Mouse (Mus musculus) WW6 (cell line): ENCODE data around the gene Lingo1.

Experiments used
- DNase-seq: peaks from one replicate; pipeline ENCODE4 v3.0.0-alpha.2; 2013; ENCODE audit warnings: low read depth, low spot score

Lingo1 gene

DNA sequence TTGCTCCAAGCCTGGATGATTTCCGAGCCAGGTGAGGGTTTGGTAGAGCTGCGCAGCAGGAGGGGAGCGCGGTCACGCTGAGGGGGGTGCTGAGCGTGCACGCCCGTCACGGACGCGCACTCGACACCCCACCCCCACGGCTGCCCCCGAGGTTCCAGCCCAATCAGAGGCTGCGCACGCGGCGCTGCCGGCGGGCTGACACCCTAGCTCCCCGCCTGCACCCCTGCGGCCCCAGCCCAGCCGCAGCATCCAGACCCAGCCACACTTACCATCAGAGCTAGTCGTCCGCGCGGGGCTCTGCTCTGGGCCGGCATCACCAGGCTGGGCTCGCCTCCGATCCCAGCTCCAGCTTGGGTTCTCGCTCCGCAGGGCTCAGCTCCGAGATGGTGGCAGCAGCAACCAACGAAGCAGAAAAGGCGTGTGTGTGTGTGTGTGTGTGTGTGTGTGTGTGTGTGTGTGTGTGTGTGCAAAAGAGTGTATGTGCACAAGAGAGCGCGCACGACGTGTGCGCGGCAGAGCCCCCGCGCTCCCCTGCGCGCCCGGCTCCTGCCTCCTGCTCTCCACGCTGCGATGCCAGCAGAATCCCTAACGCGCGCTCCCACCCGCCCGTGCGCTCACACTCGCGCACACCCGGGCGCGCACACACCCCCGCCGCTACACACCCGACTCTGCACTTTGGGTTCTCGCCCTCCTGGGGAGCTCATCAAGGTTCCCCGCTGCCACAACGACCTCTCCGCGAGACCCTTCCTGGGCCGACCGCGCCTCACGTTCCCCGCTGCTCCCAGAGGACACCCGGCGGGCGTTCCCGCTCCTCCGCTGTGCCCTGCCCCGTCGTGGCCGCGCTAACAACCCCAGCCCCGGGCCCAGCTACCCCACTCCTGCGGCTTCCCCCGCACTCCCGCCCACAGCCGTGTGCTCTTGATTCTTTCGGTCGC lies at the start of gene Lingo1:
Gene Lingo1, minus strand, starts transcription at position 748 of the 935 bp plus-strand sequence.
- DNase-seq: peak; percentile 20

GRCm38 (mm10) chr9:56844644-56845043 lies 48.4 kb upstream of the Lingo1 start:
- no peak for DNase-seq

DNA sequence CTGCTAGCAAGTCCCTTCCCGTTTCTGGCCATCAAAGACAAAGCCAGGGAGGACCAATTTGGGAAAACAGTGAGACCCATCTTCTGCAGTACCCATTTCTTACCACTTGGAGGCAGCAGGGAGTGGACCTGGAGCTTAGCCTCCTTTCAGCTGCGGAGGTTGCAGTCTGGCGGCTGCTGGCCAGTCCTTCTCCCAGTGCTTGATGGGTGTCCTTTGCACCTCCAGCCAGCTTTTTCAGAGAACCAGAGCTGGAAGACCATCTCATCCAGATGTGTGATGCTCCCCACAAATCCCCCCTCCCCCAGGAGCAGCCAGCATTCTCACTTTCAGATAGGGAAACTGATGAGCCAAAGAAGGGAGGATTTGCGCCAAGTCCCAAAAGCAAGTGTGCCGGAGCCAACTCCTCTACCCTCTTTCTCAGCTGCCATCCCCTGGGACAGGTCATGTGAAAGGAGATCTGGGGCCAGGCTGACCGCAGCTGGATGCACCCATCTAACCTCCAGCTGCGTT lies 47.5 kb upstream of the Lingo1 start:
- no peak for DNase-seq

DNA sequence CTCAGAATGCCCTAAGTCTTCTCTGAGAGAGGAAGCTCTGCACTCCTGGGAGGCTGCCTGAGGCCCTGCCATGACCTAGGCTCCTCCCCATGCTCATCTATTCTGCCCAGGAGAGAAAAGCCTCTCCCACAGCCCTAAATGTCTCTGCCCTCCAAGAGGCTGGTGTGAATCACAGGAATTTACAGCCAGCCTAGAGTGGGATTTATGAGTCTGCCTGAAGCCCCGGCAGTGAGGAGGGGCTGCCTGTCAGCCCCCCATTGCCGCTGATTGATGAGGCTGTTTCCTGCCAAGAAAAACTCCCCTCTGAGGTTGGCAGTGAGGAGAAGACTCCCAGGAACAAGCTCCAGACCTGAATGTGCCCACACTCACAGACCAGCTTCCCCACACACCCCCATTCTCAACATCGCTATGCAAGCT lies 46.0 kb upstream of the Lingo1 start:
- no peak for DNase-seq

DNA sequence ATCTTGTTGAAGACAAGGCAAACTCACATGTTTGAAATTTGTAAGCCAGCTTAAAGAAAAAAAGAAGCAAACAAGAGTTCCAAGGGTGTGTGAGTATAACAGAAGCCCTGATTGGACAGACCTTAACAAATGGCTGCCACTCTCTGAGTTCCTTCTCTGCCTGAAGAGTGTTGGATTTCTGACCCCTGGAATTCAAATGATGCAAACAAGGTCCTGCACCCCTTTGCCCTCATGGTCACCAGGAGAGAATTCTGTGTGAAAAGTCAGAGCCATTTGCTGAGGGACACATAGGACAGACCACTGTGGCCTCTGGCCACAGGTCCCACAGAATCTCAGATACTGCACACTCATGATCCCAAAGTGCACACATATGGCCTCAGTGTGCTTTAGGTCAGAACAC lies 45.6 kb upstream of the Lingo1 start:
- no peak for DNase-seq

- DNase-seq: no peak
Observed at GRCm38 (mm10) chr9:56840721-56841120, 44.5 kb upstream of the Lingo1 start.

GRCm38 (mm10) chr9:56835152-56835551 lies 38.9 kb upstream of the Lingo1 start:
- no peak for DNase-seq

DNA sequence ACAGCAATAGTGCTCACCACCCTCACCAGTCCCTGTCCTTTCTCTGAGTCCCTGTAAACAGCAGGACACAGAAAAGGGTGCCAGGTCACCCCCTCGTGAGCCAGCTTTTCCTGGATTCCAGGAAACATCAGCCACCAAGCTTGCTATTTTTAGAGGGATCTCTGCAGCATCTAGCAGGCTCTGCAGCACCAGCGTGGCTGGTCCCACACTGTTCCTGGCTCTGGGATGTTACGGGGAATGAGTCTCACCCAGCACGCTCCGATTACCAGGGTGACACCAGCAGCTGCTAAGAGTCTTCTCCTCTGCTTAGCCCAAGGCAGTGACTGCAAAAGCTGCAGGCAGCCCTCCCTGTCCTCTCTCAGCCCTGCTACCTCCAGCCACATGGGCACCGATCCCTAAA lies 36.6 kb upstream of the Lingo1 start:
- no peak for DNase-seq

GRCm38 (mm10) chr9:56831904-56832303 lies 35.6 kb upstream of the Lingo1 start:
- DNase-seq: no peak

DNA sequence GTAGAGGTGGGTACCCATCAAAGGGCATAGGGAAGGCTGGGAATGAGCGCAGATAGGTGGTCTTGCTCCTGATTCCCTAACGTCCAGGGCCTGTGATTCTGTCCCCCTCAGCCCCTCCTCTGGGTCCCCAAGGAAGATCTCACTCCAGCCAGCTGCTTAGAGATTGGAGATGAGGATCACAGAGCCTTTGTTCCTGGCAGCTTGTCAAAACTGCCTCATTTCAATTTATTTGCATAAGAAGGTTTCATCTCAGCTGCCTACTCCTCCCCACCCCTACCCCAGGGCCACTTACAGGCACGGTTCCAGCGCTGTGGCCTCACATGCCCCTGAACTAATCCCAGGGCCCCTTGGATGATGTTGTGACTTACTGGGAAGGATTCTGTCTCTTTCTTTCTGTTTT lies 33.9 kb upstream of the Lingo1 start:
- DNase-seq: no peak

DNA sequence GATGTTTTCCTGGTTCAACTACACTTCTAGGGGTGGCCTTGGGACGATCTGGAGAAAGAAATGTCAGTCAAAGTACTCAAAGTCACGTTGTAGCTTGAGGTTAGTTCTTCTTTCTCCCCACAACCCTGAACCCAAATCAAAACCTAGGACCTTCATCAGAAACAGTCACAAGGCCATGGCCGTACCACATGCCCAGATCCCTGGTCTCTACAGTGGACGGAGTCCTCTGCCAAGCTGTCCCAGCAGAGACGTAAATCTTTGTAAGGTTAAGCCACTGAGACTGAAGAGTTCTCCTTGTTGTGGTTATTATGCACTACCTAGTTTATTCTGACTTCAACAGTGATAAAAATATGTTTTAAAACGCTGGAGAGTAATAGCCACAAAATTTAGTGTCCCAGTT lies 32.6 kb upstream of the Lingo1 start:
- DNase-seq: no peak

GRCm38 (mm10) chr9:56828146-56828545 lies 31.9 kb upstream of the Lingo1 start:
- DNase-seq: no peak

- no peak for DNase-seq
Observed at GRCm38 (mm10) chr9:56825476-56826213, 29.4 kb upstream of the Lingo1 start.

GRCm38 (mm10) chr9:56824900-56825299 lies 28.6 kb upstream of the Lingo1 start:
- no peak for DNase-seq

DNA sequence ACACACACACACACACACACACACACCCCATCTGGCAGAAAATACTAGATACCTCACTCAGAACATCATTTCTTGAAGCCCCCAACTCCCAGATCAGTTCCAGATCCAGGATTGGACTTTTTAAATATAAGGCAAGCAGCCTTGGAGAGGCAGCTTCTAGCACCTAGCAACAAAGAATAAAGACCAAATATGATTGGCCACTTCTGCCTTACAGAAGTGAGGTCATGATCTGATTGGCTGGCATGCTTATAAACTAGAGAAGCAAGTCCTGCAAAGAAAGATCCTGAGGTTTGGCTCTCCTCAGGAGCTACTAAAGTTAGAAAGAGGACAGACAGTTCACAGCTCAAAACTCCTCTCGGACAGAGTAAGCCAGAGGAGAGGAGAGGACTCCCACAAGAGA lies 14.6 kb upstream of the Lingo1 start:
- DNase-seq: no peak

- no peak for DNase-seq
Observed at GRCm38 (mm10) chr9:56807990-56808389, 11.7 kb upstream of the Lingo1 start.

DNA sequence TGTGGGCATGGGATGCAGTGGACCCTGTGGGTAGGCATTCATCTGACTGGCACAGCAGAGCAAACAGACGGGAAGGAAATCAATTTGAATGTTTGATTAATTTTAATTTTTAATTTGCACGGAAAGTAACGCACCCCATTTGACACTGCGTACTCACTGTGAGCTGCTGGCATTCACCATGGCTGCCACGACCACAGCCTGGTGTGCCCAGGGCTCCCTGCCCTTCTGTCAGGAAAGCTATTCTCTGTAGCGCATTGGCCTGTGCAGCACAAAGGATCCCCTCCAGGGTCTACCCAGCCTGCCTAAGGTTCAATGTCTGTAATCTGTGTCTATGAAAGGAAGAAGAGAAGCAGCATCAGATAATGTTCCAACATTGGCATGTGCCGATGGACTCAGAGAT lies 6.9 kb upstream of the Lingo1 start:
- no peak for DNase-seq

- DNase-seq: peak; percentile 31
Observed at GRCm38 (mm10) chr9:56797876-56798275, 1.6 kb upstream of the Lingo1 start.

DNA sequence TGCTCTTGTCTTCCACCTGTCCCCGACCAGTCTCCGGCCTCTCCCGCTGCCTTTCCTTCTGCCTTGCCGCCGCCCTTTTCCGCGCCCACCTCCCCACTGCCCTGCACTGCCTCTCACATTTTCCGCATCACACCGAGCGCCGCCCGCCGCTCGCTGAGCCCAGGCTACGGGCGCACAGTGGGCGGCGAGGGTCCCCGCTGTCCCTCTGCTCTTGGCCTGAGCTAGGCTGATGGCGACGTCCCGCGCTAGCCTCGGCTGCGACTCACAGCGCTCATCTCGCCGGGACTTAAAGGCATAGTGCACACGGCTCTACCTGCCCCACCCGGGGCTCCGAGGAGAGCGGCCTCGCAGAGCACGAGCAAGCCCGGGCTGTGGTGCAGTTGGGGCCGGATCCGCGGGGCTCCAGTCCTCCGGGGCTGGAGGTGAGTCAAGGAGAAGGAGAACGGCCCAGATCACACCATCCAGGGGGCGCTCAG lies 426 bp upstream of the Lingo1 start:
- DNase-seq: peak; percentile 39

GRCm38 (mm10) chr9:56791696-56792261 lies 4.5 kb downstream of the Lingo1 start:
- DNase-seq: no peak

- DNase-seq: no peak
Observed at GRCm38 (mm10) chr9:56784576-56784975, 11.7 kb downstream of the Lingo1 start.
